Mouse (Mus musculus): ENCODE results near the gene 1700074P13Rik. TPM values are rescaled to one million over a fixed set of nuclear protein-coding genes. Genes with fewer than 3 reads are reported as not detected.

Gene 1700074P13Rik
- not detected for polyA plus RNA-seq (2017; shearing (Covaris generic))

GRCm38 (mm10) chr6:40940457-40940856 lies at the start of gene 1700074P13Rik:
Gene 1700074P13Rik, minus strand, starts transcription at chr6:40940557.

GRCm38 (mm10) chr6:40964454-40964853 lies 24.1 kb upstream of the 1700074P13Rik start, which contains the start of gene 1810009J06Rik:
Gene 1810009J06Rik, plus strand, starts transcription at chr6:40964754.

GRCm38 (mm10) chr6:40951770-40952169 lies 11.4 kb upstream of the 1700074P13Rik start, which contains the start of gene Gm4744:
Gene Gm4744, minus strand, starts transcription at chr6:40951870.

DNA sequence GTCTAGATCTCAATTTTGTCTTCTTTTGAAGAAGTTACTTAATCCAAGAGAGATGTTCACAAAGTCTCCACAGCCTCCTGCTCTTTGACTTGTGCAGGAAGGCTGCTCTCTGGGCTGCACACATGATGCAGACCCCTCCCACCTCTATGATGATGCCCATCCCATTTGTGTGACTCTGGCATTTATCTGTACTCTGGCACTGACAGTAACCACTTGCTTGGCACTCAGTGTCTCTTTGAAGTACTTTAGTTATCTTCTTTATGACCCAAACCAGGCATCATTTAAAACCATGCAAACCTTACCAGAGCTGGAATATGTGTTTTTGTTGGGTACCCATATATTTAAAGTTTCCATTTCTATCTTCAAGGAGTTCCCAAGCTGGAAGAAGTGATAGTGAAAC lies 40.1 kb downstream of the 1700074P13Rik start, which contains the start of gene Prss58:
Gene Prss58, minus strand, starts transcription at position 101 of the 400 bp plus-strand sequence.

GRCm38 (mm10) chr6:40887394-40887793 lies 53.0 kb downstream of the 1700074P13Rik start, which contains the start of gene Moxd2:
Gene Moxd2, minus strand, starts transcription at chr6:40887494.

Other genes starting within 250 kb of the 1700074P13Rik start
- gene Moxd2, start 53.1 kb downstream of the 1700074P13Rik start, polyA plus RNA-seq (2017; shearing (Covaris generic)) = 0.19 TPM
- not detected for gene Prss58, start 40.2 kb downstream of the 1700074P13Rik start, polyA plus RNA-seq (2017; shearing (Covaris generic))
- gene Gm4744, start 11.3 kb upstream of the 1700074P13Rik start, polyA plus RNA-seq (2017; shearing (Covaris generic)) = not detected
- gene 1810009J06Rik, start 24.2 kb upstream of the 1700074P13Rik start, polyA plus RNA-seq (2017; shearing (Covaris generic)) = not detected
- 0.77 TPM for gene Gm2663, start 58.9 kb upstream of the 1700074P13Rik start, polyA plus RNA-seq (2017; shearing (Covaris generic))
- 0.08 TPM for gene 2210010C04Rik, start 95.0 kb upstream of the 1700074P13Rik start, polyA plus RNA-seq (2017; shearing (Covaris generic))